Mouse (Mus musculus) ES-Bruce4 (cell line): ENCODE measurements around the gene Rasa3.

Experiments
- CTCF ChIP-seq: IDR thresholded peaks from one replicate; pipeline ENCODE4 v1.8.1; 2011; ENCODE audit warnings: low read depth, low read length
- EP300 ChIP-seq: IDR thresholded peaks from 2 replicates; pipeline ENCODE4 v1.6.1; 2011; ENCODE audit warnings: low read depth, low read length; ENCODE audit not compliant: insufficient read depth
- POLR2A ChIP-seq: IDR thresholded peaks from one replicate; pipeline ENCODE4 v1.8.1; 2011; ENCODE audit warnings: low read length; ENCODE audit not compliant: insufficient read depth

- no peak for TF ChIP-seq CTCF
- TF ChIP-seq POLR2A: no peak
- TF ChIP-seq EP300: no peak
Observed at GRCm38 (mm10) chr8:13627591-13627990, 49.8 kb downstream of the Rasa3 start.
